Mouse (Mus musculus) adrenal gland, adult 8-10 months (tissue): ENCODE results near the gene Smim26. TPM values are rescaled to one million over a fixed set of nuclear protein-coding genes. Genes with fewer than 3 reads are reported as not detected.

ENCODE experiments used
- DNase-seq: peaks from one replicate; pipeline ENCODE4 v3.0.0; 2022
- microRNA-seq, 2 experiments: library from miRNA; unstranded; fragments of <30 nt; microRNA quantifications; one replicate each; pipeline ENCODE4 v1.2.0; 2022
- total RNA-seq, 4 experiments: library from RNA; stranded (reverse); gene quantifications; 2 replicates each; pipeline ENCODE4 v1.2.4; 2022

The Smim26 gene
- total RNA-seq, 4 experiments from 2014 or later: 54.5 to 73.8 (median 63.8) TPM

- DNase-seq: no peak
These were observed 43.4 kb downstream of the Smim26 start for GRCm38 (mm10) chr2:144637204-144637603.

GRCm38 (mm10) chr2:144637671-144638395, 44.0 kb downstream of the Smim26 start:
- DNase-seq: no peak

GRCm38 (mm10) chr2:144638719-144639118, 44.9 kb downstream of the Smim26 start:
- DNase-seq: peak; percentile 56

- no peak for DNase-seq
These were observed 46.2 kb downstream of the Smim26 start for GRCm38 (mm10) chr2:144640101-144640500.

- DNase-seq: no peak
These were observed 48.1 kb downstream of the Smim26 start for GRCm38 (mm10) chr2:144641991-144642390.

Small RNAs within 50 kb of the gene (microRNA-seq; reads per million reads assigned to microRNA genes)
- gene Gm24823: 0 reads per million in 2 experiments

Other genes starting within 250 kb of the Smim26 start
- 10 to 100 TPM; 26.2 to 34.0 (median 31.5) TPM for gene Kat14, start 225.1 kb upstream of the Smim26 start, total RNA-seq
- gene Pet117, start 225.1 kb upstream of the Smim26 start, total RNA-seq: 10 to 100 TPM in 2 of 4 experiments, 1 to 10 TPM in 2; 7.0 to 12.5 (median 9.8) TPM
- gene Dzank1, start 66.6 kb upstream of the Smim26 start, total RNA-seq: 10 to 100 TPM in 1 of 4 experiments, 1 to 10 TPM in 3; 3.6 to 18.8 (median 6.8) TPM
- 10 to 100 TPM; 18.7 to 29.2 (median 24.9) TPM for gene Polr3f, start 66.3 kb upstream of the Smim26 start, total RNA-seq
- 10 to 100 TPM; 27.7 to 40.8 (median 33.8) TPM for gene Rbbp9, start 43.2 kb upstream of the Smim26 start, total RNA-seq
- gene Sec23b, start 37.8 kb upstream of the Smim26 start, total RNA-seq: 100 to 1,000 TPM in 3 of 4 experiments, 10 to 100 TPM in 1; 95.4 to 103 (median 102) TPM
- gene Dtd1, start 5.8 kb downstream of the Smim26 start, total RNA-seq: 10 to 100 TPM; 18.9 to 30.6 (median 23.7) TPM
- gene Scp2d1, start 229.6 kb downstream of the Smim26 start, total RNA-seq: not detected